Mouse (Mus musculus): ENCODE measurements around the gene Islr.
A peak's percentile ranks its signal among the peaks of the same experiment; 100 is the strongest.

Gene Islr

DNA sequence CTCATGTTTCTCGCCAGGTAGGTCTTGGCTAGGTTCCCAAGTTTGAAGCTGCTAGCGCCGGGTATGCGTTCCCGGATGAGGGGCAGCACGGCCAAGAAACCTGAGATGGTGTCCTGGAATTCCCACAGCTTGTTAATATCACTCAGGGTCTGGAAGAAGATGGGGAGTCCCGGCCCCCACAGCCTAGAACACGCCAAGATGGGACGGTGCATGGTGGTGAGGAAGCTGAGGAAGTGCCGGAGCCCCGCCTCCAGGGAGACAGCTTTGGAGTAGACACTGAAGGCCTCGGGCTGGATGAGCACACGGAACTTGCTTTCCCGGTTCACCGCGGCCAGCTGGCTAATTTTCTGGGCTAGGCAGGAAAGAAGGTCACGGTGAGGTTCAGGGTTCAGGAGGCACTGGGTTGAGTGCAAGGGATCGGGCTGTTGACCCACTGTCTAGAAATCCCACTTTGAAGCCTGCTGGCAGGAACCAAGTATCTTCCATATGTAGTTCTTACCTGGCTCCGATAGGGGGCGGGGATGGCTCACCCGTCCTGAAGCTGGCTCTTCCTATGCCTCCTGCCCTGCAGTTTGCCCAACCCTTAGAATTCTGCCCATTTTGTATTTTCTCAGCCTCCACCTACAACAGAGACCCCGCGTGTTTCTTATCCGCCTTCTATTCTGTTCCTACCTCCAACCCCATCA lies 16.3 kb upstream of the Islr start:
- DNase-seq (ENCODE audit: low spot score in 2 of 2) = no peak

DNA sequence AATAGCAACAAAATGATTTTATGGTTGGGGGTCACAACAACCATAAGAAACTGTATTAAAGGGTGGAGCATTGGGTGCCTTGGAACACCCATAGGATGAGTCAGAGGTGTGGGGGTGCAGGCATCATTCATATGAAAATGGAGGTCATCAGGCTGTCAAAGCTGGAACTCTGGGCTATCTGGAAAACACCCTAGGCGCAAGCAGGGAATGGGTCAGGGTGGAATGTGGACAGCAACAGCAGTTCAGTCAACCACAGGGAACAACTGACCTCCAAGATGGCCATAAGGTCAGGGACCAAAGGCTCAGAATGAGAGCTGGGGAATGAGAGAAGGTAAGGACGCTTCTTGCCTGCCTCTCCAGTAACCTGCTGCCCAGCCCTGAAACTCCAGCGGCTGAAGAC lies 14.4 kb upstream of the Islr start:
- no peak for DNase-seq (ENCODE audit: low spot score in 2 of 2)

DNA sequence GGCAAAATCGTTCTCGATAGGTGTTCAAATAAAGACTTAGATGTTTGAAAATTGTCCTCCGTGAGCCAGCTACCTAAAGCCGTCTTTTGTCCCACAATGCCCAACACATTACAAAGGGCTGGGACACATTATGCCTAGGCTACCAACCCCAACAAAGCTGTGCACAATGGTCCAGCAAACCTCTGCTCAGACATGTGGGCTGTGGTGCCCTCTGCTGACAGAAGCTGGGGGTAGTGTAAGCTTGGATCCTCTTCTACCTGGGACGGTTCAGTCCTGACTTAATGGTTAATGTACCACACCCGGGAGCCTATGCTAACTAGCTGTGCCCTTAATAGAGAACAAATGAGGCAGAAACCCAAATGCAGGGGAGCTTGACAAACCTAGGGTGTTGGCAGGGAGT lies 12.3 kb upstream of the Islr start:
- DNase-seq (ENCODE audit: low spot score in 2 of 2) = peak in 1 of 2 experiments; percentile 33

GRCm38 (mm10) chr9:58214519-58215180 lies 10.5 kb upstream of the Islr start:
- no peak for DNase-seq (ENCODE audit: low spot score in 2 of 2)

GRCm38 (mm10) chr9:58213865-58214264 lies 9.8 kb upstream of the Islr start:
- DNase-seq (ENCODE audit: low spot score in 2 of 2) = no peak

DNA sequence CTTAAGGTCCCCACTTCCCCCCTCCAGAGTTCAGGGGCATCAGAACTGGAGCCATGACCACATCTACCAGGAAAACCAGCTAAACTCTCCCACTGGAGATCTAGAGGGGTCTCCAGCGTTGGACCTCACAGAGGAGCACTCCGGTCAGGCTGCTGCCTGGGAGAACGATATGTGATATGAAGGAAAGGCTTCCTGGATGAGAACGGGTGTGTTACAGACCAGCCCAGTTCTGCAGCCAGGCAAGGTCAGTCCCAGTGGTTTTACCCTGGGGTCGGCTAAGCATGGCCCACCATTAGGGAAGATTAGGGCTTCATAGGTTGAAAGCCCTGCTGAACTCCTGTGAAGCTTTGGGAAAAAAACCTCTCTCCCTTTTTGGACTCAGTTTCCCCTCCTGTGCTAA lies 9.3 kb upstream of the Islr start:
- no peak for DNase-seq (ENCODE audit: low spot score in 2 of 2)

DNA sequence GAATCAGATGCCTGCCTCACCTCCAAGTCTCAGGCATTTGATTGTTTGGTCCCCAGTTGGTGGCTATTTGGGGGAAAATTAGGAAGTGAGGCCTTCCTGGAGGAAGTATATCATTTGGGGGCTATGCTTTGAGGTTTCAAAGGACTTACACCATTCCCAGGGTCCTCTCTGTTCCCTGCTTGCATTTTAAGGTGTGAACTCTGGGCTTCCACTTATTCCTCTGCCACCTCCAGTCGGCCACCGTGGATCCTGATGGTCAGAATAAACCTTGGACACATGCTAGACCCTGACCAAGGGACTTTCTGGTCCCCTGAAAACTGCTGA lies 6.2 kb upstream of the Islr start:
- no peak for DNase-seq (ENCODE audit: low spot score in 2 of 2)

DNA sequence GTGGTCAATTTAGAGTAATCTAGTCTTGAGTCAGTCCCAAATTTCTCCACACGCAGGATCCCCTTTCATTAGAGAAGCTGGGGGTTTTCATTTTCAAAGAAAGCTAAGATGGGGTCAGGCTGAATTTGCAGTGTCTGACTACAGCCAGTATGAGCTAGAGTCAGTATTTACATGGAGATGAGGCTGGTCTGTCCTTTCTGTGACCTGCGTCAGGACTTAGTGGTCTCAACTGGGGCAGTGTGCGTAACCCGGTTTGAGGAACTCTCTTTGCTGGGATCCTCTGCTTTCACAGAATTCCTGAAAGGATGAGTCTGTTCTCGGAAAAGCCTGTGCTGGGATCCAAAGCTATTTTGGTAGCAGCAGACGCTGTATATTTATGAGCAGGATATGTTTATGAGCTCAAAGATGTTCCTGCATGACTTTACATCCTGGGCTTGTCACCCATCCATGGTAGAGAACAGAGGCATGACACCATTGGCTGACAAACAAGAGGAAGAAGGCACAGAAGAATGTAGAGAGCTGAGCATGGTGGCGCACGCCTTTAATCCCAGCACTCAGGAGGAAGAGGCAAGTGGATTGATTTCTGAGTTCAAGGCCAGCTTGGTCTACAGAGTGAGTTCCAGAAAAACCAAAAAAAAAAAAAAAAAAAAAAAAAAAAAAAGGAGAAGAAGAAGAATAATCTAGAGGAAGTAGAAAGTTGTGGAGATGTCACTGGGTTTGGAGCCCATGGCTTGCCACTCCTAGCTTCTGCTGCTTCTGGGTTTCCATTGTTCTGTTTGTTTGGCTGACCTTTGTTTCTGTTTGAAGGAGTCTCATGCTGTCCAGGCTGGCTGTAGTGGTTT lies 5.6 kb upstream of the Islr start:
- DNase-seq (ENCODE audit: low spot score in 2 of 2) = no peak

DNA sequence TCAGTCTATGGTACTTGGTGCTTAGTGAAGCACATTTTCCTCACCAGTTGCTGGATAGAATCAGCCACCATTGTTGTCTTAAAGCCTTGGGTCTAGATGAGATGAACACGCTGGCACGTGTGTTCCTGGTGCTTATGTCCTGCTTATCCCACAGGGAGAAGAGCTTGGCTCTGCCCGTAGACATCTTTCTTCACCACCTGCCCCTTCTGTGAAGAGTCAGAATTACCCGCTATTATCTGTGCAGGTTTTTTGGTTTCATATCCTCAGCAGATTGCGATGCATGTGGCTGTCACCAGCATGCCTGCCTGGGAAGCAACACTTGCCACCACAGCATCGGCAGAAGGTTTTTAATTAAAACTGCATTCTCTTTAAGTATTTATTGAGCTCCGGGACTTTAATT lies 1.9 kb upstream of the Islr start:
- no peak for DNase-seq (ENCODE audit: low spot score in 2 of 2)

DNA sequence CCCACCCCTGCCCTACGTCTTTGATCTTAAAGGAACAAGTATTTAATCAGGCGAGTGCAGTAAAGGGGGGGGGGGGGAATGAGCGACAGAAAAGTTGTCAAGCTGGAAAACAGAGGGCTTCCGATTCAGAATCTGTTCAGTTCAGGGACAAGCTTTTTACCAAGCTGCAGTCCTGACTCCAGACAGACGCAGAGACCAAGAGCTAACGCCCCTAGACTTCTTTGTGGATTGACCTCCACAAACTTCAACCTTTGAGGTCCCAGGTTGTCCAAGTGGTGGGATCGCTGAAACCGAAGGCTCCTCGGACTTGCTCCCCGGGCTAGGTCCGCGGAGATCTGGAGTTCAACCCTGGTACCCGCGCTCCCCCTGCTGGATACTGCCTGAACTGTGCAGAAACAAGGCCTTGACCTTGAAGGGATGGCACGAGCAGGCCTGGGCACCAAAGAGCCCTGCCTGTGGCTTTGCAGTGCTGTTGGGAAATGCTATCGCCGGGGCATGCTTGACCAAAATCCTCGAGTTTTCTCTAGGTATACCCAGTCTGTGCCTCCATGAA lies 418 bp upstream of the Islr start:
- DNase-seq (ENCODE audit: low spot score in 2 of 2) = peak; percentile 77 to 91

GRCm38 (mm10) chr9:58202676-58203453 lies 1.2 kb downstream of the Islr start:
- DNase-seq (ENCODE audit: low spot score in 2 of 2) = peak in 1 of 2 experiments; percentile 33

DNA sequence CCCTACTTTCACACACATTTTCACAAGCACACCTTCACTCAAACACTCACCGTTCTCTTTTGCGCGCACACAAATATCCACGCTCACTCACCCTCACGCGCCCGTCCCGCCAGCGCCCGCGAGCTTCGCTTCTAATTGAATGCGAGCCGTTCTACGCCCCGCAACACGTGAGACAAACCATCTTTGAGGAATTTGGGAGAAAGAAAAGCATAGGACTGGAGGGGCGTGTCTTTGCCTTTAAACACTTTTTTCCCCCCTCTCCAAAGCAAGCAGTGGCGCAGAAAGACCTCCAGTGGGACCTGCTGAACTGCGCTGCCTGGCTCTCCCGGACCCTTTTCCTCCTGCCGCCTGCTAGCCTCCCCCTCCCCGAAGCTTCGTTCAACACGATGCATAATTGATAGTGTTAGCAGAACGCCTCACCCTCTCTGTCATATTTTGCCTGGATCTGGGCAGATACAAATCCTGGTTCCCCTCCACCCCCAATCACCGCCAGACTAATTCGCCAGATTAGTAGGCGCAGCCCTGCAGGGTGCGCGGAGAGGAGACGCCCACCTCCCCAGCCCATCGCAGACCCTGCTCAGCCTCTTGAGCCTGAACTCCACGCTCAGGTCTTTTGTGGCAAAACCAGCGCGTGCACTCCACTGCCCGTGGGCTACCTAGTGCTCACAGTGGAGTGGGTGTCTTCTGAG lies 2.1 kb downstream of the Islr start:
- peak in 1 of 2 experiments; percentile 51 for DNase-seq (ENCODE audit: low spot score in 2 of 2)

- peak in 1 of 2 experiments; percentile 48 for DNase-seq (ENCODE audit: low spot score in 2 of 2)
Observed at GRCm38 (mm10) chr9:58201091-58201842, 2.8 kb downstream of the Islr start.

GRCm38 (mm10) chr9:58200270-58201090 lies 3.6 kb downstream of the Islr start:
- peak in 1 of 2 experiments; percentile 19 for DNase-seq (ENCODE audit: low spot score in 2 of 2)

DNA sequence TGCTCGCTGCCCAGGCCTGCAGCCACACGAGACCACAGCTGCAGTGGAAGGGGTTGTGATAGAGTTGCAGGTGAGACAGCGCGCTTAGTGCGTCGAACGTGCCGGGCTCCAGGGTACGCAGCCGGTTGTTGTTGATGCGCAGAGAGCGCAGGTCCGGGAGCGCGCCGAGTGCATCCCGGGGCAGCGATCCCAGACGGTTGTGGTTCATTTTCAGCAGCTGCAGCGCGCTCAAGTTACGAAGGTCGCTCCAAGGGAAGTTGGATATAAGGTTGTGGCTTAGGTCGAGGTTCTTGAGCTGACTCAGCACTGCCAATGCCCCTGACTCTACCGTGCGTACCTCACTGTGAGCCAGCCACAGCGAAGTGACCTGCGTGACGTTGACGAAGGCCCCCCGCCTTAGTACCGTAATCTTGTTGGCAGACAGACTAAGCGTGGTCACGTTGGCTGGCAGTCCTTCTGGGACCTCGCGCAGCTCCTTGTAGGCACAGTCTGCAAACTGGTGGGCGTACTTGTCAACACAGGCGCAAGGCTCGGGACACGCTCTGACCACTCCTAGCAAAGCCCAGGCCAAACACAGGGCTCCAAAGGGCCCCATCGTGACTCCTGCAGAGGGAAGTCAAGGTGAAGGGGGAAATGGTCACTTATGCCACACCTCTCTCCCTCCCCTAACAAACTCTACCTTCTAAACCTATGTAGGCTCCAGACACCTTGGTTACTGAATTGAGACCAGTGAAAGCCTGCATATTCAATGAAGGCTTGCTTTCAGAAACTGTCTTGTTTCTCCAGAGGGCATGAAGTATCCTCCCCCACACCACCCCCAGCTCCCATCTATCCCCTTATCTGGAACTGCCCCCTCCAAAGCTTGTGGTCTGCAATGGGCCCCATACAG lies 4.5 kb downstream of the Islr start:
- peak in 1 of 2 experiments; percentile 19 for DNase-seq (ENCODE audit: low spot score in 2 of 2)

- DNase-seq (ENCODE audit: low spot score in 2 of 2) = peak in 1 of 2 experiments; percentile 42
Observed at GRCm38 (mm10) chr9:58198801-58199371, 5.2 kb downstream of the Islr start.

- peak in 1 of 2 experiments; percentile 63 for DNase-seq (ENCODE audit: low spot score in 2 of 2)
Observed at GRCm38 (mm10) chr9:58197781-58198701, 6.1 kb downstream of the Islr start.

All from frontal cortex, postnatal 14 days (tissue).